Mouse (Mus musculus) brain, embryonic 18.5 days (tissue): ENCODE measurements at regions not wholly inside any gene's neighbourhood (a gene's known extent, or its start where the extent isn't known, plus 50 kb on each side); places are given as distances from the start of the nearest gene placed in this dataset.
A peak's percentile ranks its signal among the peaks of the same experiment; 100 is the strongest.
"Not testable (repeated sequence)": the region's sequence is repeated elsewhere in the genome, so short reads cannot be mapped to it uniquely, and the experiment has no call there.

ENCODE experiments used
- DNase-seq: peaks from one replicate; pipeline ENCODE4 v3.0.0-alpha.2; 2012; ENCODE audit warnings: low read depth, low spot score

GRCm38 (mm10) chr8:46355066-46355465, 60.6 kb upstream of the Helt start:
- DNase-seq = no peak

- not testable (repeated sequence) for DNase-seq
Observed at GRCm38 (mm10) chr8:46357961-46358360, 63.5 kb upstream of the Helt start.

GRCm38 (mm10) chr8:46362871-46363306, 68.4 kb upstream of the Helt start:
- no peak for DNase-seq

GRCm38 (mm10) chr8:46365711-46366110, 71.2 kb upstream of the Helt start:
- no peak for DNase-seq

GRCm38 (mm10) chr8:46367125-46367524, 72.7 kb upstream of the Helt start:
- peak; percentile 4 for DNase-seq

GRCm38 (mm10) chr8:46374092-46374491, 79.6 kb upstream of the Helt start:
- no peak for DNase-seq

GRCm38 (mm10) chr8:46375986-46376385, 81.5 kb upstream of the Helt start:
- no peak for DNase-seq

- DNase-seq = no peak
Observed at GRCm38 (mm10) chr8:46384926-46385325, 85.9 kb upstream of the Acsl1 start.

GRCm38 (mm10) chr8:46385806-46386205, 85.0 kb upstream of the Acsl1 start:
- no peak for DNase-seq

- no peak for DNase-seq
Observed at GRCm38 (mm10) chr8:46386553-46386952, 84.3 kb upstream of the Acsl1 start.

- no peak for DNase-seq
Observed at GRCm38 (mm10) chr8:46387037-46387436, 83.8 kb upstream of the Acsl1 start.

GRCm38 (mm10) chr8:46388421-46388820, 82.4 kb upstream of the Acsl1 start:
- no peak for DNase-seq

- DNase-seq = no peak
Observed at GRCm38 (mm10) chr8:46390431-46390830, 80.4 kb upstream of the Acsl1 start.

GRCm38 (mm10) chr8:46391678-46392077, 79.2 kb upstream of the Acsl1 start:
- DNase-seq = no peak

- DNase-seq = no peak
Observed at GRCm38 (mm10) chr8:46393296-46393695, 77.5 kb upstream of the Acsl1 start.

- no peak for DNase-seq
Observed at GRCm38 (mm10) chr8:46394750-46395149, 76.1 kb upstream of the Acsl1 start.

GRCm38 (mm10) chr8:46395348-46395747, 75.5 kb upstream of the Acsl1 start:
- DNase-seq = no peak

- DNase-seq = no peak
Observed at GRCm38 (mm10) chr8:46397081-46397480, 73.8 kb upstream of the Acsl1 start.

GRCm38 (mm10) chr8:46397777-46398176, 73.1 kb upstream of the Acsl1 start:
- peak; percentile 6 for DNase-seq

GRCm38 (mm10) chr8:46400595-46400994, 70.2 kb upstream of the Acsl1 start:
- no peak for DNase-seq

GRCm38 (mm10) chr8:46403877-46404560, 66.8 kb upstream of the Acsl1 start:
- DNase-seq = no peak

- no peak for DNase-seq
Observed at GRCm38 (mm10) chr8:46408886-46409285, 62.0 kb upstream of the Acsl1 start.

GRCm38 (mm10) chr8:46409296-46409695, 61.5 kb upstream of the Acsl1 start:
- DNase-seq = no peak
